Mouse (Mus musculus) kidney, embryonic 14.5 days (tissue): ENCODE data around the gene Med16. TPM values are rescaled to one million over a fixed set of nuclear protein-coding genes. Genes with fewer than 3 reads are reported as not detected.

Experiments used
- ATAC-seq: fragments of 200-750 bp; cut with Nextera tagmentation; 2 replicates; pipeline ENCODE4 v1.8.0; 2017; ENCODE audit warnings: moderate number of reproducible peaks, mild to moderate bottlenecking, moderate TSS enrichment, moderate library complexity; ENCODE audit not compliant: low FRiP score, low TSS enrichment
- H3K27ac ChIP-seq: fragments of 300-500 bp; sonication (generic); 2 replicates; pipeline ENCODE4 v1.5.1; 2014; ENCODE audit warnings: low read depth, mild to moderate bottlenecking, low read length, moderate library complexity, mixed read lengths
- H3K27me3 ChIP-seq: fragments of 300-500 bp; sonication (generic); 2 replicates; pipeline ENCODE4 v1.6.1; 2014; ENCODE audit warnings: mild to moderate bottlenecking, low read length; ENCODE audit not compliant: control insufficient read depth, insufficient read depth
- H3K36me3 ChIP-seq: fragments of 300-500 bp; sonication (generic); 2 replicates; pipeline ENCODE4 v1.6.1; 2014; ENCODE audit warnings: low read length, mixed read lengths; ENCODE audit not compliant: control insufficient read depth, insufficient read depth
- H3K4me1 ChIP-seq: fragments of 300-500 bp; sonication (generic); 2 replicates; pipeline ENCODE4 v1.6.1; 2014; ENCODE audit warnings: low read length, mixed read lengths; ENCODE audit not compliant: control insufficient read depth, insufficient read depth
- H3K4me2 ChIP-seq: fragments of 300-500 bp; sonication (generic); replicated peaks from 2 replicates; pipeline ENCODE4 v1.6.1; 2014; ENCODE audit warnings: low read depth, mild to moderate bottlenecking, low read length
- H3K4me3 ChIP-seq: fragments of 300-500 bp; sonication (generic); 2 replicates; pipeline ENCODE4 v1.5.1; 2014; ENCODE audit warnings: mild to moderate bottlenecking, low read length
- H3K9ac ChIP-seq: fragments of 300-500 bp; sonication (generic); 2 replicates; pipeline ENCODE4 v1.6.1; 2014; ENCODE audit warnings: low read depth, mild to moderate bottlenecking, low read length, moderate library complexity
- H3K9me3 ChIP-seq: fragments of 300-500 bp; sonication (generic); 2 replicates; pipeline ENCODE4 v1.6.1; 2016; ENCODE audit warnings: low read length; ENCODE audit not compliant: control insufficient read depth
- WGBS: fragments of 180-500 bp; shearing (Covaris S2); extraction: QIAGEN DNeasy Blood & Tissue Kit; methylation state at CpG from one replicate; pipeline ENCODE4 v1.1.7; 2014; 5-methylcytosine and 5-hydroxymethylcytosine counted together
- polyA plus RNA-seq: library from polyadenylated mRNA; unstranded; fragments of >200 nt; fragmentation: Nextera tagmentation; extraction: Ambion mirVana; gene quantifications from 2 replicates; pipeline ENCODE4 v1.2.1, GENCODE M21; 2014

Med16 gene
- polyA plus RNA-seq, 1 experiment from 2014 or later, result 61.2 TPM

- Histone ChIP-seq H3K27ac (peak overlapping the region; percentile 66), H3K27me3 (no peaks in the 10 kb centered on the region), H3K36me3 (peaks cover 18% of the 10 kb centered on the region; the same call in 1 of the 2 replicates), H3K4me2 (peak overlapping the region; percentile 79), H3K4me1 (peaks cover 15% of the 10 kb centered on the region), H3K9me3 (no peaks in the 10 kb centered on the region), H3K9ac (peak overlapping the region; percentile 82), H3K4me3 (peak overlapping the region; percentile 70)
- peak; percentile 37 for ATAC-seq
- WGBS, result 2% methylated on average over 26 of the region's 26 CpGs
Measured at GRCm38 (mm10) chr10:79873715-79874289, 34.9 kb downstream of the Med16 start.

DNA sequence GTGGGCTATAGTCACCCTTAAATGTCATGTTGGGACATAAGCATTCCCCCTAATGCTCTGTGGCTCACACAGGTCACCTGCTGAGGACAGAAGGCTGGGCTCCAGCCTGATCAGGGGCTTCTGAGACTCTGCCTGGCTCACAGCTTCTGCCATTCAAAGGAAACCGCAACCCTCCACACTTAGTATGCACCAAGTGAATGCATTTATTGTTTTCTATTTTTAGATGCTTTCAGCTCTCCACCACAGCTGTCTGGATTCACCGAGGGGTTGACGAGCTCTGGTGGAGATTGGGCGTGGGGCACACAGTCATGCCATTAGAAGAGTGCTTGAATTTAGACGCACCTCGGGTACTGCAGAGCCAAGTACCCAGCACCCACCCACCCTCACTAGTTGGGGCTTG lies 35.4 kb downstream of the Med16 start:
- no peak overlapping the region for H3K27ac ChIP-seq
- no peak for ATAC-seq
- no peaks in the 10 kb centered on the region for H3K27me3 ChIP-seq
- H3K9me3 ChIP-seq, result no peaks in the 10 kb centered on the region
- H3K9ac ChIP-seq, result peak overlapping the region; percentile 82
- WGBS, result 9% methylated on average over 6 of the region's 6 CpGs
- H3K4me2 ChIP-seq, result peak overlapping the region; percentile 79
- peaks cover 15% of the 10 kb centered on the region for H3K4me1 ChIP-seq
- H3K36me3 ChIP-seq, result peaks cover 18% of the 10 kb centered on the region; the same call in 1 of the 2 replicates
- peak overlapping the region; percentile 70 for H3K4me3 ChIP-seq

- Histone ChIP-seq H3K27ac (no peak overlapping the region), H3K4me2 (peak overlapping the region; percentile 79), H3K4me1 (peaks cover 15% of the 10 kb centered on the region), H3K4me3 (peak overlapping the region; percentile 70), H3K9me3 (no peaks in the 10 kb centered on the region), H3K36me3 (peaks cover 18% of the 10 kb centered on the region; the same call in 1 of the 2 replicates), H3K27me3 (no peaks in the 10 kb centered on the region), H3K9ac (no peak overlapping the region)
- 55% methylated on average over 3 of the region's 3 CpGs for WGBS
- no peak for ATAC-seq
Measured at GRCm38 (mm10) chr10:79872862-79873261, 35.9 kb downstream of the Med16 start.

DNA sequence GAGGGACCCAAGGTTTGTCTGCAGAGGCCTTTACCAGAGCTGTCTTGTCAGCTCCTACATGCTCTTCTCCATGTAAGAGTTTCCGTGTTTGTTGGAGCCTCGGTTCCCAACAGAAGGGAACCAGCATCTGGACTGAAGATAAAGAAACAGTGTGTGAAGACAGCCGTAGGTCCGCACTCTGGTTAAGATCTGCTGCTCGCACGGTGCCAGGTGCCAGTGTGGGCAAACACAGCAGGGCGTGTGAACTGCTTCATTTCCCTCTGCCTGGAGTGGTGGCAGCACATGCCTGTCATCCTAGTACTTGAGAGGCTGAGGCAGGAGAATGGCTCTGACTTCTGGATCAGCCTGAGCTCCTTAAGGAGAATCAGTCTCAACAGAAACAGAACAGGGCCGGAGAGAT lies 36.9 kb downstream of the Med16 start:
- 94% methylated on average over 8 of the region's 8 CpGs for WGBS
- Histone ChIP-seq H3K9me3 (no peaks in the 10 kb centered on the region), H3K4me2 (no peak overlapping the region), H3K9ac (no peak overlapping the region), H3K27ac (no peak overlapping the region), H3K27me3 (no peaks in the 10 kb centered on the region), H3K4me1 (peaks cover 10% of the 10 kb centered on the region), H3K36me3 (peaks cover 26% of the 10 kb centered on the region), H3K4me3 (no peak overlapping the region)
- ATAC-seq, result no peak

- 68% methylated on average over 11 of the region's 11 CpGs for WGBS
- no peak for ATAC-seq
- Histone ChIP-seq H3K4me2 (no peak overlapping the region), H3K9ac (no peak overlapping the region), H3K27ac (no peak overlapping the region), H3K27me3 (no peaks in the 10 kb centered on the region), H3K4me1 (peaks cover under 1% of the 10 kb centered on the region; the same call in 1 of the 2 replicates), H3K4me3 (no peak overlapping the region), H3K36me3 (peaks cover 67% of the 10 kb centered on the region), H3K9me3 (no peaks in the 10 kb centered on the region)
Measured at GRCm38 (mm10) chr10:79866601-79867000, 42.1 kb downstream of the Med16 start.

DNA sequence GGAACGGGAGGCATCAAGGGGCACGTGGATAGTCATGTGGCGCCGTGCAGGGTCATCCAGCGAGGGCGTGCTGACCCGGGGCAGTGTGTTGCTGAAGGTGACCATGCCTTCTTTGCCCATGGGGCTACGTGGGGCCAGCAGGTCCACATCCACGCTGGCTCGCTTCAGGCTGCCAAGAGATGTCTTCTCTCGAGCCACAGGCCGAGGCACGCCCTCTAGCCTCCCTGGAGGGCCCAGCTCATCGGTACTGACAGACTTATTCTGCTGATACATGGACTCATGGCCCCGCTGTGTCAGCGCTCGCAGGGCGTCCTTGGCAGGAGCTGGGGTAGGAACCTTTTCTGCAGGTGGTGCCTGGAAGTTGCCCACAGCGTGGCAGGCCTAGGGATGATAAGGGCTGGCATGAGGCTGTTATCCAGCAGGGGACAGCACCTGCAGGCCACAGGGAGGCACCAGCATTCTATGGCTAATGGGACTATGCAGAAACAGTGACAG lies 42.9 kb downstream of the Med16 start:
- Histone ChIP-seq H3K36me3 (peaks cover 68% of the 10 kb centered on the region), H3K4me1 (peaks cover 8% of the 10 kb centered on the region; the same call in 1 of the 2 replicates), H3K27me3 (no peaks in the 10 kb centered on the region), H3K4me3 (no peak overlapping the region), H3K9me3 (no peaks in the 10 kb centered on the region), H3K27ac (no peak overlapping the region), H3K9ac (no peak overlapping the region), H3K4me2 (no peak overlapping the region)
- ATAC-seq, result 0 out of 2 replicates have a peak, but pooled peaks have one; percentile 4
- 72% methylated on average over 19 of the region's 19 CpGs for WGBS

DNA sequence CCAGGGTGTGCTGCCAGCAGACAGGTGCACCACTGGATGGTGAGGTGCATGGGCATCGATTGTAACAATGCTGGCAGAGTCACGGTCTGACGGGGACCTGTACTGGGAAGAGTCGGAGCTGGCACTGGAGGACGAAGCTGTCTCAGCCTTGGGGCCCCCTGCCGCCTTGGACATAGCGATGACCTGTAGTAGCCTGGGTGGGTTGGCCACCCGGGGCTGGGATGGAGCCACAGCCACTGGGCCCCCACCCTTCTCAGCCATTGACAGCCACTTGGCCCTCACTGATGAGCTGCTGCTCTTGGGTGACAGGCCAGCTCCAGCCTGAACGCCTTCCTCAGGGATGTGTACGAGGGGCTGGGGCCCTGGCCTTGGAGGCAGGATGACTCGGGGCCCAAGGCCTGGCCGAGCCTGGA lies 43.5 kb downstream of the Med16 start:
- Histone ChIP-seq H3K4me1 (peaks cover 11% of the 10 kb centered on the region; the same call in 1 of the 2 replicates), H3K4me2 (no peak overlapping the region), H3K9ac (no peak overlapping the region), H3K9me3 (no peaks in the 10 kb centered on the region), H3K27me3 (no peaks in the 10 kb centered on the region), H3K27ac (no peak overlapping the region), H3K36me3 (peaks cover 70% of the 10 kb centered on the region), H3K4me3 (no peak overlapping the region)
- WGBS, result 67% methylated on average over 12 of the region's 12 CpGs
- peak; percentile 29 for ATAC-seq

DNA sequence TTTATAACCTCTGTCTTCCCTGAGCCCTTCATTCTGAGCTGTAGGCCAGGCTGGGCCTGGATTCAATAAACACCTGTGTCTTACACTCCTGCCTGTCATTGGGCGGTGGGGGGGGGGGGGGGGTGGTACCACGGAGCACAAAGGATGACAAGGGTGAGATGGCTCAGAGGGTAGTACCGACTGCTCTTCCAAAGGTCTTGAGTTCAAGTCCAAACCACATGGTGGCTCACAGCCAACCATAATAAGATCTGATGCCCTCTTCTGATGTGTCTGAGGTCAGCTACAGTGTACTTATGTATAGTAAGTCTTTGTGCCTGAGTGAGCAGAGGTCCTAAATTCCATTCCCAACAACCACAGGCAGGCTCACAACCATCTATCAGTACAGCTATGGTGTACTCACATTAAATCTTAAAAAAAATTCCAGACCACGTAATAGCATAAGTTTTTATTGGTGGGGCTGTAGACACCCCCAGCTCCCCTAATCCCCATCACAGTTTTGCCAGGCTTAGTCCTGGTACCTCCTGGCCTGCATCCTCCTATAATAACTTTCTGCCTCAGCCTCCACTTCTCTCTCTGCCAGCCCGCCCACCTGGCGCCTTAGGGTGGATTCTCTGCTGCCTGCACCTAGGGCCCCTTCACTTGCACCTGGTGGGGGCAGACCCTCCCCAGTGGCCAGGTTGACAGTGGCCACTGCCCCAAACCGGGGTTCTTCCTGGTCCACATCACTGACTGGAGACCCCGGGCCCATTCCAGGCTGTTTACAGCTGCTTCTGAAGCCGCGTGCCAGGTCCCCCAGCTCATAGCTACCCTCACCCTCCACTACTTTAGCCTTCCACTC lies 44.2 kb downstream of the Med16 start:
- H3K27ac ChIP-seq, result no peak overlapping the region

DNA sequence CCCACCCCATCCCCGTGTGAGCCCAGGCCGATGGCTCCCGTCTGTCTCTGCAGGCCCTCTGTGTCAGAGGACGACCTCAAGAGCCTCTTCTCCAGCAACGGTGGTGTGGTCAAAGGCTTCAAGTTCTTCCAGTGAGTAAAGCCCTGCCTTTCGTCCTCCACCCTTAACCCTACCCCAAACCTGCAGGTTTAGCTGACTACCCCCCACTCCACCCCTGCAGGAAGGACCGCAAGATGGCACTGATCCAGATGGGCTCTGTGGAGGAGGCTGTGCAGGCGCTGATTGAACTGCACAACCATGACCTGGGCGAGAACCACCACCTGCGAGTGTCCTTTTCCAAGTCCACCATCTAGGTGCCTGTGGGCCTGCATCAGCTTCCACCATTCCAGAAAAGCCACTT lies 45.8 kb downstream of the Med16 start:
- ATAC-seq, result no peak
- Histone ChIP-seq H3K4me1 (peaks cover 23% of the 10 kb centered on the region), H3K36me3 (peaks cover 90% of the 10 kb centered on the region), H3K9me3 (no peaks in the 10 kb centered on the region), H3K4me2 (no peak overlapping the region), H3K27ac (no peak overlapping the region), H3K27me3 (no peaks in the 10 kb centered on the region), H3K9ac (no peak overlapping the region), H3K4me3 (no peak overlapping the region)
- 60% methylated on average over 10 of the region's 10 CpGs for WGBS

More for the DNA sequence above, 44.2 kb downstream of the Med16 start:
- Histone ChIP-seq H3K4me2 (no peak overlapping the region), H3K9me3 (no peaks in the 10 kb centered on the region), H3K4me3 (no peak overlapping the region), H3K36me3 (peaks cover 73% of the 10 kb centered on the region), H3K27me3 (no peaks in the 10 kb centered on the region), H3K9ac (no peak overlapping the region), H3K4me1 (peaks cover 15% of the 10 kb centered on the region; the same call in 1 of the 2 replicates)
- peak; percentile 13 for ATAC-seq
- 54% methylated on average over 10 of the region's 10 CpGs for WGBS
